Mouse (Mus musculus) adrenal gland, adult 10 weeks (tissue): ENCODE data around the gene Gm37596. TPM values are rescaled to one million over a fixed set of nuclear protein-coding genes. Genes with fewer than 3 reads are reported as not detected.

Experiments
- polyA plus RNA-seq: library from polyadenylated mRNA; stranded (reverse); fragments of 350-450 nt; fragmentation: Illumina TruSeq; extraction: RNeasy Lipid Tissue Mini Kit (QIAGEN cat#74804); gene quantifications from one replicate; pipeline ENCODE4 v1.2.3, GENCODE M21; 2014; ENCODE audit warnings: low read depth, low replicate concordance

The Gm37596 gene
- polyA plus RNA-seq = not detected

GRCm38 (mm10) chr3:93692970-93693369, at the start of gene Gm37596:
TSS of gene Gm37596 (minus strand) at chr3:93693070.

GRCm38 (mm10) chr3:93676210-93676609, 16.7 kb downstream of the Gm37596 start, which contains the start of gene Tdpoz1:
TSS of gene Tdpoz1 (minus strand) at chr3:93676310.

GRCm38 (mm10) chr3:93652586-93652985, 40.3 kb downstream of the Gm37596 start, which contains the start of gene Tdpoz2:
TSS of gene Tdpoz2 (minus strand) at chr3:93652686.

Other genes starting within 250 kb of the Gm37596 start
- gene Tchhl1, start 224.3 kb downstream of the Gm37596 start, polyA plus RNA-seq = 0.82 TPM
- gene S100a11, start 172.6 kb downstream of the Gm37596 start, polyA plus RNA-seq = 253 TPM
- gene S100a10, start 138.0 kb downstream of the Gm37596 start, polyA plus RNA-seq = 90.7 TPM
- gene Tdpoz2, start 40.4 kb downstream of the Gm37596 start, polyA plus RNA-seq = not detected
- not detected for gene Tdpoz1, start 16.8 kb downstream of the Gm37596 start, polyA plus RNA-seq
- not detected for gene Gm5773, start 79.9 kb upstream of the Gm37596 start, polyA plus RNA-seq
- not detected for gene Tdpoz4, start 103.3 kb upstream of the Gm37596 start, polyA plus RNA-seq
- not detected for gene Tdpoz3, start 132.9 kb upstream of the Gm37596 start, polyA plus RNA-seq